Mouse (Mus musculus): Measurements from ENCODE around the gene Htr2a. TPM values are rescaled to one million over a fixed set of nuclear protein-coding genes. Genes with fewer than 3 reads are reported as not detected.

The Htr2a gene
- polyA plus RNA-seq, 1 experiment = 10.6 TPM

DNA sequence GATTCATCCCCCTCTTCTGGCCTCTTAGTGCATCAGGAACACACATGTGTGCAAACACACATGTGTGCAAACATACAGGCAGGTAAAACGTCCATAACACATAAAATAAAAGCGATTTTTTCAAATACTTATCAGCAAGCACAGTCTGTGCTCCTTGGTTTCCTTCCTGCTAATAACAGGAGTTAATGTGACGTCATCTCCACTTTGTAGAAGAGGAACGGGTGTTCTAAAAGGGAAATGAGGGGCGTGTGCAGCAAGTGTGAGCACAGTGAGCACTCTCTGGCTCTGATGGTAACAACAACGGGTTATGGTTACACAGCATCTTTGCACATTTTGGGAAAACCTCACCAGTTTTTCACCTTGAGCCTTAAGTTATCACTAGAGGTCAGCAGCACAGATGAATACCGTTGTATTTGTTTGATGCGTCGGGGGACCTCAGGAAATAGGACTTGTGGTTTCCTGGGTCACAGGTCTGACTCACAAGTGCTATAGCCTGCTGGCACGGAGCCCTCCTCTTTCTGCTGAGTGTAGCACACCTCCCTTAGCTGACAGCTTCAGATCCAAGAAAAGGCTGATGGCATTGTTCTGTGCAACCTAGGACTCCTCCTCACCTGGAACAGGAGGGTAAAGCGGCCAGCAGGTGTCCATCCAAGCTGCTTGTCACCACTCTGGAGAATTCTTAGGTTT is 5.6 kb downstream of the Htr2a start:
- H3K27ac ChIP-seq (ENCODE audit: insufficient read depth, low read length) = no peak overlapping the region
- peaks cover 15% of the 10 kb centered on the region for H3K4me1 ChIP-seq (ENCODE audit: control insufficient read depth, insufficient read depth, low read length)
- TF ChIP-seq POLR2A (IDR thresholded peaks at IDR 0.05; ENCODE audit: low read depth, low read length) (no peak), CTCF (IDR thresholded peaks at IDR 0.05; ENCODE audit: borderline replicate concordance, insufficient read depth, low read length) (no peak)
- no peak overlapping the region for H3K4me3 ChIP-seq (ENCODE audit: insufficient read depth, low read length)

DNA sequence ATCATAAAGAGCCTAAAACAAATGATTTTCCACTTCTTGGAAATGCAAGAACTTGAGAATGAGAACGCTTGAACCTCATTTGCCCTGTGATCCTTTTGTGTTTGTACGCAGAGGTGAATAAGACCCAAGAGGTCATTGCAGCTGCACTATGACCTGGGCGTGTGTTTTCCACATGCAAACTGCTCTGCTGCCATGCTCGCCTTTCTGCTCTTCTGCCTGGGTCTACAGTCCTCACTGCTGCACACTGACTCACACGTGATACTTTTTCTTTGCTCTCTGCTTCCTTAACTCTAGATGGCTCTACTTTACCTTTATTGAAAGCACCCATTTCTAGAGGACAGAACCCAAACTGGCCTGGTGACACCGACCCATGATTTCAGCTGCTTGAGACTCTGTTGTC is 9.4 kb downstream of the Htr2a start:
- no peak for TF ChIP-seq CTCF (IDR thresholded peaks at IDR 0.05; ENCODE audit: borderline replicate concordance, insufficient read depth, low read length)
- no peak for TF ChIP-seq POLR2A (IDR thresholded peaks at IDR 0.05; ENCODE audit: low read depth, low read length)
- no peak overlapping the region for H3K27ac ChIP-seq (ENCODE audit: insufficient read depth, low read length)
- peaks cover 12% of the 10 kb centered on the region for H3K4me1 ChIP-seq (ENCODE audit: control insufficient read depth, insufficient read depth, low read length)
- H3K4me3 ChIP-seq (ENCODE audit: insufficient read depth, low read length) = no peak overlapping the region

DNA sequence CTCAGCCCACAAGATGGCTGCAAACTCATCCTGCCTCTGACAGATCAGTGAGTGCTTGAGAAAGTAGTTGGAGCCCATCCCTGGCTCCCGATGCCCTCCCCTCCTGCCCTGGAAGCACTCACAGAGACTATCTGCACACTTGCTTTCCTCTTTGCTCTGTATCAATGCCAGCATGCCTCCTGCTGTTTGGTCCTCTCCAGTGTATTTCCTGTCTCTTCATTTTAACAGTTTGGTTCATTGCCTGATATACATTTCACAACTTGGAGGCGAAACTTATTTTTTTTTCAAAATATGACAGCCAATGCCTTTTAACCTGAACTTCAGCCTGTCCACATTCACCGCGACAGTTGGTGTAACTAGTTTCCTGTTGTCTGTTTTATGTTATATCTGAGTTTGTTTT is 11.0 kb downstream of the Htr2a start:
- Histone ChIP-seq H3K4me1 (ENCODE audit: control insufficient read depth, insufficient read depth, low read length) (peaks cover 7% of the 10 kb centered on the region), H3K4me3 (ENCODE audit: insufficient read depth, low read length) (no peak overlapping the region), H3K27ac (ENCODE audit: insufficient read depth, low read length) (no peak overlapping the region)
- TF ChIP-seq CTCF (IDR thresholded peaks at IDR 0.05; ENCODE audit: borderline replicate concordance, insufficient read depth, low read length) (no peak), POLR2A (IDR thresholded peaks at IDR 0.05; ENCODE audit: low read depth, low read length) (no peak)

DNA sequence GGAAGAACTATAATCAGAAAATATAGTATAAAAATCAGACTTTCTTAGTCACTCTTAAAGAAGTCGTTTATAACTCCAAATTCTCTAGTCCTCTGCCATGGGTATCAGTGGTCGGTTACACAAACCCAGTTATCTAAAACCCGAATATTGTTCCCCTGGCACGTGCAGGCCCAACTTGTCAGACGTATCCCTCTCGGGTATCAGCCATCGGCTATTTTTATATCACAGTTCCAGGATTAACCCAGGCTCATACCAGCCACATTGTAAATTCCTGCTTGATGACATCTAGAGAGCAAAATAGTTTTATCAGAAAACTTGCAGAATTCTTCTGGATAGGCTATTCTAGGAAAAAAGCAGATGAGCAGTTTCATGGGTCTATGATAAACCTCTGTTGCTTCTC is 16.6 kb downstream of the Htr2a start:
- H3K4me3 ChIP-seq (ENCODE audit: insufficient read depth, low read length) = no peak overlapping the region
- H3K27ac ChIP-seq (ENCODE audit: insufficient read depth, low read length) = no peak overlapping the region; the same call in 1 of the 2 replicates
- peaks cover 3% of the 10 kb centered on the region; the same call in 1 of the 2 replicates for H3K4me1 ChIP-seq (ENCODE audit: control insufficient read depth, insufficient read depth, low read length)
- TF ChIP-seq POLR2A (IDR thresholded peaks at IDR 0.05; ENCODE audit: low read depth, low read length) (no peak), CTCF (IDR thresholded peaks at IDR 0.05; ENCODE audit: borderline replicate concordance, insufficient read depth, low read length) (no peak)

DNA sequence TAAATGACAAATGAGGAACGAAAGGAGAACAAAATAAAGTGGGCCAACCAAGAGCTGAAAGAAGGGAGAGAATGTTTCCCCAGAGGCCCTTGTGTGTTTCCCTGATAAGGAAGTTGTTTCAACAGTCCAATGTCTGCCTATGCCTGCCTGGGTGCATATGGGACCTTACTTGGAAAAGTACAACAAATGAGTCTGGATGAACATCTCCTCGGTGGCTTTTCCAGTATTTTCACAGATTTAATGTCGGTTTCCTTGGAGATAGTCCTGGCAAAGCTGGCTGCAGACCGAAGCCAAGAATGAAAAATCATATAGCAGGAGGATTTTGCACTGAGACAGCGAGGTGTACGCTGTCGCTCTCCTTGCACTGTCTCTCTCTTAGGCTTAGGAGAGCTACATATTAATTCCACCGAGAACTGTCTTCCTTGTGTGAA is 18.8 kb downstream of the Htr2a start:
- H3K4me1 ChIP-seq (ENCODE audit: control insufficient read depth, insufficient read depth, low read length) = peaks cover 3% of the 10 kb centered on the region; the same call in 1 of the 2 replicates
- TF ChIP-seq CTCF (IDR thresholded peaks at IDR 0.05; ENCODE audit: borderline replicate concordance, insufficient read depth, low read length) (no peak), POLR2A (IDR thresholded peaks at IDR 0.05; ENCODE audit: low read depth, low read length) (no peak)
- H3K27ac ChIP-seq (ENCODE audit: insufficient read depth, low read length) = no peak overlapping the region
- no peak overlapping the region for H3K4me3 ChIP-seq (ENCODE audit: insufficient read depth, low read length)

DNA sequence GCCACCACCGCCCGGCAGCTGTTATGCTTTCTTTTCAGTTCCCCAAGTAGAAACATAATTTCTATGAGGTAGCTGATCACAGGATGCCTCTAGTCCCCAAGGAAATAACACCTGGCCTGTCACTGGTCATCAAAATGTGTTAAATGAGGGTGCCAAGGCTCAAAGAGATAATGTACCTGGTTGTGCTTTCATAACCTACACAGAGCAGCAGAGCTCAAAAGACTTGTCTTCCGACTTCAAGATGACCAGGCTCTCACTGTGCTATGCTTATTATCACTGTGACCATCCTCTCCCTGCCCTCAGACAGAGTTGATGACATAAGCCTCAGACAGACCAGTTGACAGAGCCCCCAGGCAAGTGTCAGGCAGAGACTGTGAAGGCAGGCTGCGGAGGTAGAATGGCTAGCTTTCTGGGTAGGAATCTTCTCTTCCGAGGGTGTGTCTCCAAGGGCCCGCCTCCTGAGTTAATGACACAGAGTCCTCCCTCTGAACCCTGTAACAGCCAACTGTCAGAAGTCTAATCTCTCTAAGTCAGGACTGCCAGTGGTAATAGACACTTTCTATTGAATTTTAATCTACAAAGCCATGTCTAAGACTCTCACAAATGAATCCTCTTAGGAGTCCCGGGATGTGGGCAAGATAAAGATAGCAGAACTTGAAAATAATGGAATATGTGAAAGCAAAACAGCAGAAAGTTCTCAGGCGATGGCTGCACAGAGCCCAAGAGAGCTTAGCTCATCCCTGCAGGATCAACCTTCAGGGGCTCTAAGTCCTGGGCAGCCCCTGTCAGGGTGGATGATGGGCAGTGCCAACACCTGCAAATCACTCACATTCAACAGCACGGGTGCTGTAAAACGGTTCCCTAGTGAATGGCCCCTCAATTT is 31.7 kb downstream of the Htr2a start:
- TF ChIP-seq CTCF (IDR thresholded peaks at IDR 0.05; ENCODE audit: borderline replicate concordance, insufficient read depth, low read length) = no peak
- no peak for TF ChIP-seq POLR2A (IDR thresholded peaks at IDR 0.05; ENCODE audit: low read depth, low read length)
- H3K4me1 ChIP-seq (ENCODE audit: control insufficient read depth, insufficient read depth, low read length) = no peaks in the 10 kb centered on the region
- no peak overlapping the region for H3K4me3 ChIP-seq (ENCODE audit: insufficient read depth, low read length)
- no peak overlapping the region for H3K27ac ChIP-seq (ENCODE audit: insufficient read depth, low read length)

DNA sequence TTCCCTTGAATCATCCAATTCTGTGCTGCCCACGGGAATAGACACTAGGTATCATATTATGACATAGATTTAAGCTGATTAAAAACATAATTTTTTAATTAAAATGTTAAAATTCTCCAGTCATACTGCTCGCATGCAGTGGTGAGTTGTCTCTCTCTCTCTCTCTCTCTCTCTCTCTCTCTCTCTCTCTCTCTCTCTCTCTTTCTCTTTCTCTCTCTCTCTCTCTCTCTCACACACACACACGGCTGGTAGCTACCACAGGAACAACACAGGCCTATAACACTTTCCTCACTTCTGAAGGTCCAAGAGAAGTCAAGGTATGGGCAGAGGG is 32.3 kb downstream of the Htr2a start:
- no peak overlapping the region for H3K27ac ChIP-seq (ENCODE audit: insufficient read depth, low read length)
- H3K4me1 ChIP-seq (ENCODE audit: control insufficient read depth, insufficient read depth, low read length) = no peaks in the 10 kb centered on the region
- H3K4me3 ChIP-seq (ENCODE audit: insufficient read depth, low read length) = no peak overlapping the region
- no peak for TF ChIP-seq POLR2A (IDR thresholded peaks at IDR 0.05; ENCODE audit: low read depth, low read length)
- TF ChIP-seq CTCF (IDR thresholded peaks at IDR 0.05; ENCODE audit: borderline replicate concordance, insufficient read depth, low read length) = no peak

DNA sequence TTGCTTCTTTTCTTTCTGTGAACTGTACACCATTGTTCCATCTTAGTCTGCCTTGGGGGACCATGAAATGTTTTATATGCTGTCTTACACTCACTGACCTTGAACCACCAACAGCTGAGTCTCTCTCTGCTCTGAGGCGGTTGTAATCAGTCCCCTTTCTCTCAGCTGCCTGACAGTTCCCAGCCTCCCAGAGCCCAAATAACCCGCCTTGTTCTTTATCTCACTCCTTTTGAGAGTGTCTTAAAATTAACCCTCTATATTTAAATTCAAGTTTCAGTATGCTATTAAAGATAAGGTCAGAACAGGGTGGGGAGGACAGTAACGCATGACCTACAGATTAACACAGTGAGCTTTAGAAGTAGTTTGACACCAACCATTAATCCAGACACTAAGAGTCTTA is 32.9 kb downstream of the Htr2a start:
- Histone ChIP-seq H3K4me1 (ENCODE audit: control insufficient read depth, insufficient read depth, low read length) (no peaks in the 10 kb centered on the region), H3K4me3 (ENCODE audit: insufficient read depth, low read length) (no peak overlapping the region), H3K27ac (ENCODE audit: insufficient read depth, low read length) (no peak overlapping the region)
- TF ChIP-seq POLR2A (IDR thresholded peaks at IDR 0.05; ENCODE audit: low read depth, low read length) (no peak), CTCF (IDR thresholded peaks at IDR 0.05; ENCODE audit: borderline replicate concordance, insufficient read depth, low read length) (no peak)

DNA sequence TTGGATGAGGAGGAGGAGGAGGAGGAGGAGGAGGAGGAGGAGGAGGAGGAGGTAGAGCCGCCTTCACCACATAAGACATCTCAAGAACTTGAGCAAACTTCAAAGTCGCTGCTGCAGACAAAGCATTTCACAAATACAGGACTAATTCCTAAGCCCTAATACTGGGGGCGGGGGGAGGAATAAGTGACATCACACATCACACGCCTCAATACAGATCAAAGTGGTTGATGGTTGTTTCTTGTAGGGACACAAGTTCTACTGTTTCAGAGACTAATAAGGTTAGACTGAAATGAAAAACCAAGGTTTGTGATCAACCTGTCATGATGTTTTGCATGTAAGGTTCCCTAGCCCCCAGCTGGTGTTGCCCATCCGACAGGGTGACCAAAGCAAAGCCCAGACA is 39.2 kb downstream of the Htr2a start:
- Histone ChIP-seq H3K4me1 (ENCODE audit: control insufficient read depth, insufficient read depth, low read length) (no peaks in the 10 kb centered on the region), H3K27ac (ENCODE audit: insufficient read depth, low read length) (no peak overlapping the region), H3K4me3 (ENCODE audit: insufficient read depth, low read length) (no peak overlapping the region)
- TF ChIP-seq CTCF (IDR thresholded peaks at IDR 0.05; ENCODE audit: borderline replicate concordance, insufficient read depth, low read length) (no peak), POLR2A (IDR thresholded peaks at IDR 0.05; ENCODE audit: low read depth, low read length) (no peak)
